Mouse (Mus musculus) hindbrain, embryonic 13.5 days (tissue): ENCODE results near the gene Bmt2. TPM values are rescaled to one million over a fixed set of nuclear protein-coding genes. Genes with fewer than 3 reads are reported as not detected.

ENCODE experiments used
- ATAC-seq: fragments of 200-750 bp; cut with Nextera tagmentation; 2 replicates; pipeline ENCODE4 v1.8.0; 2017; ENCODE audit warnings: moderate TSS enrichment; ENCODE audit not compliant: low FRiP score
- H3K27ac ChIP-seq: fragments of 300-500 bp; sonication (generic); 2 replicates; pipeline ENCODE4 v1.5.1; 2015; ENCODE audit warnings: inconsistent platforms, mild to moderate bottlenecking, moderate library complexity
- H3K27me3 ChIP-seq: fragments of 300-500 bp; sonication (generic); 2 replicates; pipeline ENCODE4 v1.6.1; 2015; ENCODE audit warnings: mild to moderate bottlenecking, inconsistent platforms
- H3K36me3 ChIP-seq: fragments of 300-500 bp; sonication (generic); 2 replicates; pipeline ENCODE4 v1.6.1; 2015; ENCODE audit warnings: mild to moderate bottlenecking, inconsistent platforms
- H3K4me1 ChIP-seq: fragments of 300-500 bp; sonication (generic); replicated peaks from 2 replicates; pipeline ENCODE4 v1.6.1; 2015; ENCODE audit warnings: inconsistent platforms
- H3K4me2 ChIP-seq: fragments of 300-500 bp; sonication (generic); 2 replicates; pipeline ENCODE4 v1.6.1; 2015; ENCODE audit warnings: inconsistent platforms, mild to moderate bottlenecking, moderate library complexity
- H3K4me3 ChIP-seq: fragments of 300-500 bp; sonication (generic); 2 replicates; pipeline ENCODE4 v1.5.1; 2015; ENCODE audit warnings: mild to moderate bottlenecking, inconsistent platforms
- H3K9ac ChIP-seq: fragments of 300-500 bp; sonication (generic); 2 replicates; pipeline ENCODE4 v1.6.1; 2015; ENCODE audit warnings: mild to moderate bottlenecking, inconsistent platforms
- H3K9me3 ChIP-seq: fragments of 300-500 bp; sonication (generic); 2 replicates; pipeline ENCODE4 v1.6.1; 2016; ENCODE audit warnings: inconsistent platforms
- WGBS: fragments of 180-500 bp; shearing (Covaris S2); methylation state at CpG from one replicate; pipeline ENCODE4 v1.1.7; 2015; 5-methylcytosine and 5-hydroxymethylcytosine counted together
- polyA plus RNA-seq: library from polyadenylated mRNA; unstranded; fragments of >200 nt; fragmentation: Nextera tagmentation; extraction: Ambion mirVana; gene quantifications from 2 replicates; pipeline ENCODE4 v1.2.1, GENCODE M21; 2015

The Bmt2 gene
- 21.0 and 22.0 TPM in 2 replicates for polyA plus RNA-seq

GRCm38 (mm10) chr6:13677818-13678282 is at the start of gene Bmt2:
Bmt2 (minus strand) TSS chr6:13677966.
- Histone ChIP-seq H3K9me3 (no peaks in the 10 kb centered on the region), H3K4me1 (peaks cover 11% of the 10 kb centered on the region), H3K27ac (peak within 1 kb of the TSS; percentile 97), H3K4me3 (peak within 1 kb of the TSS; percentile 92), H3K4me2 (peak within 1 kb of the TSS; percentile 79), H3K36me3 (no peaks in the 10 kb centered on the region), H3K27me3 (no peaks in the 10 kb centered on the region), H3K9ac (peak within 1 kb of the TSS; percentile 98)
- 0% methylated on average over 30 of the region's 37 CpGs for WGBS
- peak; percentile 99 for ATAC-seq

GRCm38 (mm10) chr6:13722166-13722565 is 44.4 kb upstream of the Bmt2 start:
- no peaks in the 10 kb centered on the region for H3K27me3 ChIP-seq
- no peaks in the 10 kb centered on the region for H3K9me3 ChIP-seq
- H3K4me3 ChIP-seq: no peak overlapping the region
- no peak for ATAC-seq
- H3K4me2 ChIP-seq: no peak overlapping the region
- H3K9ac ChIP-seq: no peak overlapping the region
- H3K27ac ChIP-seq: no peak overlapping the region
- 95% methylated on average over 3 of the region's 3 CpGs for WGBS
- H3K36me3 ChIP-seq: no peaks in the 10 kb centered on the region
- no peaks in the 10 kb centered on the region for H3K4me1 ChIP-seq

- Histone ChIP-seq H3K36me3 (no peaks in the 10 kb centered on the region), H3K27me3 (no peaks in the 10 kb centered on the region), H3K9me3 (no peaks in the 10 kb centered on the region), H3K4me1 (no peaks in the 10 kb centered on the region), H3K27ac (no peak overlapping the region), H3K9ac (no peak overlapping the region), H3K4me2 (no peak overlapping the region), H3K4me3 (no peak overlapping the region)
- ATAC-seq: no peak
- 69% methylated on average over 3 of the region's 3 CpGs for WGBS
Observed at GRCm38 (mm10) chr6:13714867-13715266, 37.1 kb upstream of the Bmt2 start.

GRCm38 (mm10) chr6:13696882-13697281 is 19.1 kb upstream of the Bmt2 start:
- Histone ChIP-seq H3K36me3 (no peaks in the 10 kb centered on the region), H3K27me3 (no peaks in the 10 kb centered on the region), H3K9ac (no peak overlapping the region), H3K9me3 (no peaks in the 10 kb centered on the region), H3K4me1 (no peaks in the 10 kb centered on the region), H3K27ac (no peak overlapping the region), H3K4me2 (no peak overlapping the region), H3K4me3 (no peak overlapping the region)
- WGBS: 82% methylated on average over 4 of the region's 4 CpGs
- no peak for ATAC-seq

- WGBS: 85% methylated on average over 2 of the region's 2 CpGs
- Histone ChIP-seq H3K4me2 (no peak overlapping the region), H3K4me3 (no peak overlapping the region), H3K36me3 (no peaks in the 10 kb centered on the region), H3K27me3 (no peaks in the 10 kb centered on the region), H3K9me3 (no peaks in the 10 kb centered on the region), H3K27ac (no peak overlapping the region), H3K4me1 (no peaks in the 10 kb centered on the region), H3K9ac (no peak overlapping the region)
- no peak for ATAC-seq
Observed at GRCm38 (mm10) chr6:13695103-13695845, 17.5 kb upstream of the Bmt2 start.

- no peak overlapping the region for H3K9ac ChIP-seq
- no peaks in the 10 kb centered on the region for H3K4me1 ChIP-seq
- H3K9me3 ChIP-seq: no peaks in the 10 kb centered on the region
- no peaks in the 10 kb centered on the region for H3K36me3 ChIP-seq
- no peak overlapping the region for H3K4me2 ChIP-seq
- no peak overlapping the region for H3K27ac ChIP-seq
- no peak overlapping the region for H3K4me3 ChIP-seq
- WGBS: 85% methylated on average over 2 of the region's 2 CpGs
- ATAC-seq: no peak
- H3K27me3 ChIP-seq: no peaks in the 10 kb centered on the region
Observed at GRCm38 (mm10) chr6:13691657-13692294, 14.0 kb upstream of the Bmt2 start.

GRCm38 (mm10) chr6:13690398-13690797 is 12.6 kb upstream of the Bmt2 start:
- Histone ChIP-seq H3K27ac (no peak overlapping the region), H3K36me3 (no peaks in the 10 kb centered on the region), H3K9me3 (no peaks in the 10 kb centered on the region), H3K4me1 (no peaks in the 10 kb centered on the region), H3K4me2 (no peak overlapping the region), H3K9ac (no peak overlapping the region), H3K4me3 (no peak overlapping the region), H3K27me3 (no peaks in the 10 kb centered on the region)
- ATAC-seq: no peak

- no peak for ATAC-seq
- no peak overlapping the region for H3K4me2 ChIP-seq
- no peaks in the 10 kb centered on the region for H3K27me3 ChIP-seq
- no peak overlapping the region for H3K9ac ChIP-seq
- no peak overlapping the region for H3K27ac ChIP-seq
- H3K9me3 ChIP-seq: no peaks in the 10 kb centered on the region
- H3K4me1 ChIP-seq: no peaks in the 10 kb centered on the region
- WGBS: 89% methylated on average over 2 of the region's 2 CpGs
- no peaks in the 10 kb centered on the region for H3K36me3 ChIP-seq
- no peak overlapping the region for H3K4me3 ChIP-seq
Observed at GRCm38 (mm10) chr6:13683929-13684595, 6.3 kb upstream of the Bmt2 start.

GRCm38 (mm10) chr6:13678349-13678748 is 583 bp upstream of the Bmt2 start:
- Histone ChIP-seq H3K36me3 (no peaks in the 10 kb centered on the region), H3K9ac (peak overlapping the region; percentile 60; the same call in 1 of the 2 replicates)
- 25% methylated on average over 5 of the region's 5 CpGs for WGBS

GRCm38 (mm10) chr6:13677141-13677761 is 515 bp downstream of the Bmt2 start:
- Histone ChIP-seq H3K4me3 (peak overlapping the region; percentile 92), H3K4me2 (peak overlapping the region; percentile 79), H3K27ac (peak overlapping the region; percentile 97), H3K4me1 (peaks cover 11% of the 10 kb centered on the region), H3K9ac (peak overlapping the region; percentile 98), H3K27me3 (no peaks in the 10 kb centered on the region), H3K36me3 (no peaks in the 10 kb centered on the region), H3K9me3 (no peaks in the 10 kb centered on the region)
- under 1% methylated on average over 38 of the region's 43 CpGs for WGBS
- peak; percentile 85 for ATAC-seq

More at GRCm38 (mm10) chr6:13678349-13678748, 583 bp upstream of the Bmt2 start:
- no peak for ATAC-seq
- peaks cover 11% of the 10 kb centered on the region for H3K4me1 ChIP-seq
- H3K4me3 ChIP-seq: peak overlapping the region; percentile 92
- H3K4me2 ChIP-seq: peak overlapping the region; percentile 79
- H3K9me3 ChIP-seq: no peaks in the 10 kb centered on the region
- 0 out of 2 replicates have a peak overlapping the region, but pooled peaks have one; percentile 60 for H3K27ac ChIP-seq
- H3K27me3 ChIP-seq: no peaks in the 10 kb centered on the region

GRCm38 (mm10) chr6:13676196-13676595 is 1.6 kb downstream of the Bmt2 start:
- Histone ChIP-seq H3K4me3 (peak overlapping the region; percentile 92), H3K36me3 (no peaks in the 10 kb centered on the region), H3K27me3 (no peaks in the 10 kb centered on the region), H3K4me2 (peak overlapping the region; percentile 79), H3K27ac (no peak overlapping the region), H3K4me1 (peaks cover 11% of the 10 kb centered on the region), H3K9me3 (no peaks in the 10 kb centered on the region), H3K9ac (no peak overlapping the region)
- no peak for ATAC-seq
